Mouse (Mus musculus): Measurements from ENCODE around the gene St3gal5. TPM values are rescaled to one million over a fixed set of nuclear protein-coding genes. Genes with fewer than 3 reads are reported as not detected.

The St3gal5 gene
- total RNA-seq, 4 experiments from 2014 or later, result 60.4 to 74.1 (median 71.4) TPM

GRCm38 (mm10) chr6:72132671-72133214, 35.4 kb downstream of the St3gal5 start:
- DNase-seq (ENCODE audit: low spot score), result no peak

GRCm38 (mm10) chr6:72134850-72135515, 37.6 kb downstream of the St3gal5 start:
- DNase-seq (ENCODE audit: low spot score), result no peak

- DNase-seq (ENCODE audit: low spot score), result no peak
Observed at GRCm38 (mm10) chr6:72136016-72136415, 38.6 kb downstream of the St3gal5 start.

GRCm38 (mm10) chr6:72136543-72136942, 39.2 kb downstream of the St3gal5 start:
- DNase-seq (ENCODE audit: low spot score), result no peak

- DNase-seq (ENCODE audit: low spot score), result no peak
Observed at GRCm38 (mm10) chr6:72139508-72140193, 42.3 kb downstream of the St3gal5 start.

- DNase-seq (ENCODE audit: low spot score), result no peak
Observed at GRCm38 (mm10) chr6:72140371-72140770, 43.0 kb downstream of the St3gal5 start.

- no peak for DNase-seq (ENCODE audit: low spot score)
Observed at GRCm38 (mm10) chr6:72141191-72141590, 43.8 kb downstream of the St3gal5 start.

- DNase-seq (ENCODE audit: low spot score), result no peak
Observed at GRCm38 (mm10) chr6:72142561-72142960, 45.2 kb downstream of the St3gal5 start.

- DNase-seq (ENCODE audit: low spot score), result no peak
Observed at GRCm38 (mm10) chr6:72144353-72144752, 47.0 kb downstream of the St3gal5 start.

- DNase-seq (ENCODE audit: low spot score), result no peak
Observed at GRCm38 (mm10) chr6:72146803-72147202, 49.4 kb downstream of the St3gal5 start.

GRCm38 (mm10) chr6:72148721-72149120, 51.3 kb downstream of the St3gal5 start:
- DNase-seq (ENCODE audit: low spot score), result no peak

- DNase-seq (ENCODE audit: low spot score), result no peak
Observed at GRCm38 (mm10) chr6:72149797-72150196, 52.4 kb downstream of the St3gal5 start.

- DNase-seq (ENCODE audit: low spot score), result no peak
Observed at GRCm38 (mm10) chr6:72152707-72153106, 55.3 kb downstream of the St3gal5 start.

GRCm38 (mm10) chr6:72153455-72153854, 56.1 kb downstream of the St3gal5 start:
- no peak for DNase-seq (ENCODE audit: low spot score)

GRCm38 (mm10) chr6:72154008-72154407, 56.6 kb downstream of the St3gal5 start:
- peak; percentile 77 for DNase-seq (ENCODE audit: low spot score)

- no peak for DNase-seq (ENCODE audit: low spot score)
Observed at GRCm38 (mm10) chr6:72154938-72155531, 57.6 kb downstream of the St3gal5 start.

GRCm38 (mm10) chr6:72155649-72156048, 58.3 kb downstream of the St3gal5 start:
- DNase-seq (ENCODE audit: low spot score), result no peak

GRCm38 (mm10) chr6:72158966-72159764, 61.8 kb downstream of the St3gal5 start:
- no peak for DNase-seq (ENCODE audit: low spot score)

GRCm38 (mm10) chr6:72159861-72160395, 62.5 kb downstream of the St3gal5 start:
- no peak for DNase-seq (ENCODE audit: low spot score)

- DNase-seq (ENCODE audit: low spot score), result no peak
Observed at GRCm38 (mm10) chr6:72160991-72161390, 63.6 kb downstream of the St3gal5 start.

- no peak for DNase-seq (ENCODE audit: low spot score)
Observed at GRCm38 (mm10) chr6:72161751-72162150, 64.4 kb downstream of the St3gal5 start.
